Mouse (Mus musculus) thymus, adult 2 months (tissue): Measurements from ENCODE around the gene Elavl3. TPM values are rescaled to one million over a fixed set of nuclear protein-coding genes. Genes with fewer than 3 reads are reported as not detected.
A peak's percentile ranks its signal among the peaks of the same experiment; 100 is the strongest.

Experiments
- DNase-seq: peaks from one replicate; pipeline ENCODE4 v3.0.0; 2021
- H3K27ac ChIP-seq: fragments of 200-500 bp; 2 replicates; pipeline ENCODE4 v1.5.1; 2012; ENCODE audit warnings: low read length, control low read depth; ENCODE audit not compliant: control insufficient read depth, insufficient read depth
- H3K27me3 ChIP-seq: fragments of 200-500 bp; 2 replicates; pipeline ENCODE4 v1.6.1; 2012; ENCODE audit warnings: mild to moderate bottlenecking, low read length, moderate library complexity, mixed read lengths; ENCODE audit not compliant: control insufficient read depth, insufficient read depth
- H3K36me3 ChIP-seq: fragments of 200-500 bp; 2 replicates; pipeline ENCODE4 v1.6.1; 2012; ENCODE audit warnings: mild to moderate bottlenecking, low read length, moderate library complexity; ENCODE audit not compliant: control insufficient read depth, insufficient read depth
- H3K4me1 ChIP-seq: fragments of 200-500 bp; replicated peaks from 2 replicates; pipeline ENCODE4 v1.6.1; 2012; ENCODE audit warnings: low read length; ENCODE audit not compliant: control insufficient read depth, insufficient read depth
- H3K4me3 ChIP-seq: fragments of 200-500 bp; 2 replicates; pipeline ENCODE4 v1.5.1; 2012; ENCODE audit warnings: mild to moderate bottlenecking, low read length, control low read depth, moderate library complexity; ENCODE audit not compliant: control insufficient read depth, insufficient read depth
- CTCF ChIP-seq: fragments of 200-500 bp; IDR thresholded peaks from 2 replicates; pipeline ENCODE4 v1.5.1; 2012; ENCODE audit warnings: mild to moderate bottlenecking, control low read depth, low read length, moderate library complexity, borderline replicate concordance; ENCODE audit not compliant: control insufficient read depth, poor library complexity, insufficient read depth; ENCODE audit errors: extremely low read depth
- POLR2A ChIP-seq: fragments of 200-500 bp; IDR thresholded peaks from 2 replicates; pipeline ENCODE4 v1.6.1; 2012; ENCODE audit warnings: mild to moderate bottlenecking, low read length, control low read depth, moderate library complexity; ENCODE audit not compliant: control insufficient read depth, poor library complexity, insufficient read depth; ENCODE audit errors: extremely low read depth
- WGBS: fragments of 180-500 bp; shearing (Covaris S2); methylation state at CpG from one replicate; pipeline ENCODE4 v1.1.7; 2018; 5-methylcytosine and 5-hydroxymethylcytosine counted together
- polyA plus RNA-seq: library from polyadenylated mRNA; depleted of rRNA; stranded (reverse); fragments of >200 nt; gene quantifications from 2 replicates; pipeline ENCODE4 v1.2.3, GENCODE M21; 2012

The Elavl3 gene
- polyA plus RNA-seq, 1 experiment = 0.35 TPM

- no peak for DNase-seq
- no peaks in the 10 kb centered on the region for H3K36me3 ChIP-seq
- no peak overlapping the region for H3K4me3 ChIP-seq
- no peaks in the 10 kb centered on the region for H3K27me3 ChIP-seq
- no peak overlapping the region for H3K27ac ChIP-seq
- H3K4me1 ChIP-seq = peaks cover 5% of the 10 kb centered on the region; the same call in 1 of the 2 replicates
- 98% methylated on average over 4 of the region's 4 CpGs for WGBS
- TF ChIP-seq POLR2A (no peak), CTCF (no peak)
Observed at GRCm38 (mm10) chr9:22072276-22072675, 20.5 kb upstream of the Elavl3 start.

DNA sequence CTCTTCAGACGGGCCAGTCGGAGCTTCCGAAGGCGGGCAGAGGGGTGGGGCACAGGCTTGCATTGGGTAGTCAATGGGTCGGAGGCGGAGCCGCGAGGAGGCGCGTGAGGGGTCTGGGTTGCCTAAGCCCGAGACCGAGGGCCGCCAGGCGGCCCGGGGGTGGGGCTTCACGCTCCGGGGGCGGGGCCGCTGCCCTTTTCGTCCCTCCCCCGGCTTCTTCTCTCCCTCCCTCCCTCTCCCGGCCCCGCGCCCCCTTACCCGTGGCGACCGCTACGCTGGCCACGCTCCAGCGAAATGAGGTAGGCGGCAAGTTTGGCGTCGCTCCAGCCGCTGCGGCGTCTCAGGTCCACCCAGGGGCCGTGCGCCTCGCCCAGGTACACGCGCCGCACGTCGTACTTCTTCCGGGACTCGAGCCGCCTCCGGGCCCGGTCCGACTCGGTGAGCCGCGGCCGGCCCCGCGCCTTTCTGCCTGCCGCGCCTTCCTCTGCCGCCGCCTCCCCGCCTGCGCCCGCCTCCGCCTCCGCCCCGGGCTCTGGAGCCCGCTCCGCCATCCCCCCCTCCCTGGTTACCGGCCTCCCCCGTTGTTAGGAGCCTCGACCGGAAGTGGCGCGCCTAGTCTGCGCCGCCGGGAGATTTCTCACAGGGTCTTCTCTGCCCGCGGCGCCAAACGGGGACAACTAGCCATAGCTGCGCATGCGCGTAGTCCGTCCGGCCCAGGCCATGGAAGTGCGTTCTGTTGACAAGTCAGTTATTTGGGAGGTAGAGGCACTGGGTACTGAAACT is 19.2 kb upstream of the Elavl3 start, which contains the start of the genes Gm49318 and Zfp653:
Gm49318 (minus strand) TSS at position 469 of the 783 bp plus-strand sequence.
Zfp653 (minus strand) TSS at position 586 of the 783 bp plus-strand sequence.
- under 1% methylated on average over 75 of the region's 87 CpGs for whole genome bisulfite sequencing
- Histone ChIP-seq H3K27me3 (no peaks in the 10 kb centered on the region), H3K4me1 (peaks cover 5% of the 10 kb centered on the region; the same call in 1 of the 2 replicates), H3K27ac (peak within 1 kb of the TSS; percentile 53; the same call in 1 of the 2 replicates), H3K36me3 (no peaks in the 10 kb centered on the region), H3K4me3 (peak within 1 kb of the TSS; percentile 84)
- TF ChIP-seq CTCF (peak; percentile 47), POLR2A (peak; percentile 31; the same call in 1 of the 2 replicates)
- DNase-seq = peak; percentile 95

- no peaks in the 10 kb centered on the region for H3K36me3 ChIP-seq
- TF ChIP-seq POLR2A (no peak), CTCF (no peak)
- H3K4me3 ChIP-seq = no peak overlapping the region
- peak overlapping the region; percentile 1; the same call in 1 of the 2 replicates for H3K27ac ChIP-seq
- 73% methylated on average over 4 of the region's 4 CpGs for WGBS
- peaks cover 5% of the 10 kb centered on the region; the same call in 1 of the 2 replicates for H3K4me1 ChIP-seq
- no peaks in the 10 kb centered on the region for H3K27me3 ChIP-seq
- no peak for DNase-seq
Observed at GRCm38 (mm10) chr9:22069881-22070553, 18.2 kb upstream of the Elavl3 start.

GRCm38 (mm10) chr9:22067195-22067594 is 15.4 kb upstream of the Elavl3 start:
- no peak overlapping the region for H3K27ac ChIP-seq
- no peaks in the 10 kb centered on the region for H3K27me3 ChIP-seq
- DNase-seq = no peak
- H3K4me1 ChIP-seq = peaks cover 5% of the 10 kb centered on the region; the same call in 1 of the 2 replicates
- 97% methylated on average over 5 of the region's 5 CpGs for WGBS
- H3K4me3 ChIP-seq = no peak overlapping the region
- no peak for TF ChIP-seq POLR2A
- TF ChIP-seq CTCF = no peak
- H3K36me3 ChIP-seq = no peaks in the 10 kb centered on the region

- 90% methylated on average over 3 of the region's 3 CpGs for WGBS
- DNase-seq = peak; percentile 67
- Histone ChIP-seq H3K27ac (no peak overlapping the region), H3K36me3 (peaks cover 5% of the 10 kb centered on the region; the same call in 1 of the 2 replicates), H3K4me1 (peaks cover 5% of the 10 kb centered on the region; the same call in 1 of the 2 replicates), H3K27me3 (no peaks in the 10 kb centered on the region), H3K4me3 (no peak overlapping the region)
- TF ChIP-seq POLR2A = no peak
- peak; percentile 65; the same call in 1 of the 2 replicates for TF ChIP-seq CTCF
Observed at GRCm38 (mm10) chr9:22066433-22066832, 14.6 kb upstream of the Elavl3 start.

DNA sequence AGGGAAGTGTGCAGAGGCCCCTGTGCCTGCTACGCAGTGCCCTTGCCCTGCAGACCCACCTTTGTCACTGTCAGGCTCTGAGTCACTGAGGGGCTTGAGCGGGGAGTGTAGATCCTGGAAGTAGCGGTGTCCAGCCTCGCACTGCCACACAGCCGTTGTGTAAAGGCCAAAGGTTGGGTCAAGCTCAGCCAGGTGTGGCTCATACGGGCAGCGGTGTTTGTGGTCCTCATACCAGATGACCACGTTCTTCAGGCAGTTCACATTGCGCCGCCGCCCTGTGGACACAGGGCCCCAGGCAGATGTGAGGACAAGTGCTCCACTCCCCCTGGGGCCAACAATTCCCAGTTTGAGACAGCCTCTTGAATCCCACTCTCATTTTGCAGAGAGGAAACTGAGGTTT is 13.8 kb upstream of the Elavl3 start:
- H3K4me1 ChIP-seq = peaks cover 5% of the 10 kb centered on the region; the same call in 1 of the 2 replicates
- H3K27ac ChIP-seq = no peak overlapping the region
- no peak for DNase-seq
- peaks cover 5% of the 10 kb centered on the region; the same call in 1 of the 2 replicates for H3K36me3 ChIP-seq
- TF ChIP-seq POLR2A = no peak
- TF ChIP-seq CTCF = no peak
- 97% methylated on average over 11 of the region's 11 CpGs for WGBS
- H3K27me3 ChIP-seq = no peaks in the 10 kb centered on the region
- H3K4me3 ChIP-seq = no peak overlapping the region
